Mouse (Mus musculus) MEL (cell line): ENCODE results near the gene Srgap1.

ENCODE experiments used
- CHD1 ChIP-seq: IDR thresholded peaks from 2 replicates; pipeline ENCODE4 v1.6.1; 2012; ENCODE audit warnings: low read depth, mild to moderate bottlenecking, inconsistent platforms, low read length, improper control_type of control experiment
- CHD2 ChIP-seq: IDR thresholded peaks from 2 replicates; pipeline ENCODE4 v1.6.1; 2011; ENCODE audit warnings: low read length, improper control_type of control experiment
- CTCF ChIP-seq, 3 experiments: IDR thresholded peaks in 2 of 3; conservative IDR thresholded peaks in 1 of 3; 2 replicates each; pipeline ENCODE4 v1.5.1; 2011 to 2012; ENCODE audit warnings: low read length in 3 of 3, low read depth in 2 of 3, mild to moderate bottlenecking in 2 of 3, improper control_type of control experiment in 1 of 3, inconsistent platforms in 1 of 3, mixed read lengths in 1 of 3, moderate library complexity in 1 of 3; ENCODE audit not compliant: control insufficient read depth in 1 of 3, insufficient read depth in 1 of 3, poor library complexity in 1 of 3, severe bottlenecking in 1 of 3
- E2F4 ChIP-seq: IDR thresholded peaks from 2 replicates; pipeline ENCODE4 v1.6.1; 2011; ENCODE audit warnings: low read depth, low read length, improper control_type of control experiment, borderline replicate concordance
- ELF1 ChIP-seq: IDR thresholded peaks from 2 replicates; pipeline ENCODE4 v1.6.1; 2014; ENCODE audit warnings: low read depth, mild to moderate bottlenecking, inconsistent platforms, low read length, improper control_type of control experiment, moderate library complexity
- EP300 ChIP-seq, 2 experiments: IDR thresholded peaks; 2 replicates each; pipeline ENCODE4 v1.6.1; 2011; ENCODE audit warnings: improper control_type of control experiment in 2 of 2, low read length in 2 of 2, low read depth in 1 of 2, mild to moderate bottlenecking in 1 of 2
- ZMIZ1 ChIP-seq: IDR thresholded peaks from 2 replicates; pipeline ENCODE4 v1.6.1; 2012; ENCODE audit warnings: low read depth, mild to moderate bottlenecking, inconsistent platforms, low read length, improper control_type of control experiment, moderate library complexity

DNA sequence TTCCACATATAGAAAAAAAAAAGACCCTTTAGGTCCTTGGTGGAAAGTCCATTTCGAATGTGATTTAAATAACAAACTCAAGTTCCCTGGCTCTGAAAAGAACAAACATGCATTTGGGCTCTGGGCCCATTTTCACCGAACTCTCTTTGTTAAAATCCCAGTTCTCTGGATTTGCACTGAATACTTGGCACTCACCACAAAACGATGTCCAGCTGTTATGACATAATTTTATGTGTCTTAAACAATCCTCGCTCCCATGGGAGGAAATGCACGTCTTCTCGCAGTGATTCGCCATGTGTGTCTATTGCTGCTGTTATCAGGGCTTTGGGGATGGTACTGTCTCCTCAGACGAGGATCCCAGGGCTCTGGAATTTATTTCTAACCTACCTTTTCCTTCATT, 177.2 kb downstream of the Srgap1 start:
- no peak for TF ChIP-seq ELF1
- TF ChIP-seq E2F4, result no peak
- TF ChIP-seq CTCF (IDR thresholded peaks at IDR 0.05 in 2 of 3, conservative IDR thresholded peaks at IDR 0.05 in 1 of 3; ENCODE audit: control insufficient read depth in 1 of 3, insufficient read depth in 1 of 3, low read depth in 2 of 3, low read length in 3 of 3, poor library complexity in 1 of 3, severe bottlenecking in 1 of 3), result no peak
- TF ChIP-seq ZMIZ1, result no peak
- TF ChIP-seq CHD1, result no peak
- no peak for TF ChIP-seq EP300 (IDR thresholded peaks at IDR 0.05; ENCODE audit: low read depth in 1 of 2, low read length in 2 of 2)
- no peak for TF ChIP-seq CHD2
